Mouse (Mus musculus): Measurements from ENCODE around the gene Olfr1129.

DNA sequence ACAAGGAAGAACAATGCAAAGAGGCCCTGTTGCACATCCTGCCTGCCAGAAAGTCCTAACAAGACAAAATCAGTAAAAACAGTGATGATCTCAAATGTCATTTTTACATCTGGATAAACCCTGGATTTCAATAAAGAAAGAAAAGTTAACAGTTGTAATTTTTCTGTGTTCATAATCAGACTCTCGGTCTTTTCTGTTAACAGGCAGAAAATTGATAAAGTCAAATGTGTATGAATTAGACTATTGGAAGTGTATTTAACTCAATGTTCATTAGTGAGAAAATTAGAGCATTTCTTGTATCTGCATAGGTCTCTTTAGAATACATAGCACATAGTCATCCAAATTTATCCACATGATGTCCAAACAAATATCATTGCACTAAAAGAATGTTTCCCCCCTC lies 28.3 kb upstream of the Olfr1129 start, which contains the start of gene Olfr1128:
- TF ChIP-seq POLR2A (IDR thresholded peaks at IDR 0.05; ENCODE audit: insufficient read depth, low read length) (no peak), CTCF (IDR thresholded peaks at IDR 0.05; ENCODE audit: low read depth, low read length) (no peak)

Measured in ES-Bruce4 (cell line).